Mouse (Mus musculus) adrenal gland, postnatal 36 days (tissue): ENCODE data around the gene Wbp2. TPM values are rescaled to one million over a fixed set of nuclear protein-coding genes. Genes with fewer than 3 reads are reported as not detected.

ENCODE experiments used
- DNase-seq, 2 experiments: peaks; one replicate each; pipeline ENCODE4 v3.0.0; 2021; ENCODE audit warnings: mixed read lengths in 1 of 2
- total RNA-seq, 2 experiments: library from RNA; stranded (reverse); gene quantifications; 2 replicates each; pipeline ENCODE4 v1.2.3; 2021

The Wbp2 gene
- total RNA-seq, 2 experiments from 2014 or later = 157 to 178 TPM

DNA sequence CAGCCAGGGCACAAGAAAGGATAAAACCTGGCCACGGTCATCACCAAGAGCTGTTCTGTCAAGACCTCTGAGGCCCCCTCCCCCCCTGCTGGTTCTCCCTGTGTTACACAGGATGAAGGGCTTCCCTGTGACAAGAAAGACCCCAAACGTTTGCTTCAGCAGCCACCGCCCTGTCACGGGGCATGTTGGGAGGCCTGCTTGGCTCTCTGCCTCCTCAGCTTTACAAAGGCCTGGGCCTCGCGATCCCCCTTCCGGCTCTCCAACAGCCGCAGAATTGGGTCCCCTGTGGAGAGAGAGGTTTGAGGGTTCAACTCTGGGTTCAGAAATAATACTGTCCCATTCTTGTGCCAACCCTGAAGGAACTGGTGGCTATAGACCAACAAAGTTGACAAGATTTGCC lies 24.3 kb downstream of the Wbp2 start:
- no peak for DNase-seq

DNA sequence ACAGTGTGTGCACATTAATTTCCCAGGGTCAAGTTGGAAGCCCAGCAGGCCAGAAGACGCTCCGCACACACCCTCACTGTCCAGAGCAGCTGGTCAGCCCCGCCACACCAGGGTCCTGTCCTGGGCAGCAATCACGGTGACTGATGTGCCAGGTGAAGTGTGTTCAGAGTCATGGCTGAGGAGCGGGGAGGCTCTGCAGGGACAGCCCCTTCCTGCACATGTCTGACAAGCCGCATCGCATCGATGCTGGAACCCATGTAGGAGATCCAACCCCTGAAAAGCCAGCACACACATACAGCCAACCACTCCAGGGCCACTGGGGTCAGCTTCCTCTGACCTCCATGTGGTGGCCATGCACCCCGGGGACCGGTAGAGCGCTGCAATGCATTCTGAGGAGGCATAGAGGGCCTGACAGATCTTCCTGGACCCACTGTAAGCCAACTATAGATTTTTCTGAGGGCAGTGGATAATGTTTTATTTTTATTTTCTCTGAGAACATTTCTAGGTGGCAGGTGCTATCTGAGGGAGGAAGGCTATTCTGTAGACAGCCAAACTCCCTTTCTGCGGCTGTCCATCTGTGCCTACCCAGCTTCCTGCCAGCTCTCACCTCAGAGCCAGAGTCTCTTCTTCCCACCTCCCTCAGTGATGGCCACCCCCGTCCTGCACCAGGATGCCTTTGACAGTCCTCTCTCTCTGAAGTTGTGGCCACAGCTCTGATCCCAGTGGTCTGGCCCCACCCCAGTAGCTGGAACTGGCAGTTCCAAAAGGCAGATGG lies 25.0 kb downstream of the Wbp2 start:
- DNase-seq = no peak

DNA sequence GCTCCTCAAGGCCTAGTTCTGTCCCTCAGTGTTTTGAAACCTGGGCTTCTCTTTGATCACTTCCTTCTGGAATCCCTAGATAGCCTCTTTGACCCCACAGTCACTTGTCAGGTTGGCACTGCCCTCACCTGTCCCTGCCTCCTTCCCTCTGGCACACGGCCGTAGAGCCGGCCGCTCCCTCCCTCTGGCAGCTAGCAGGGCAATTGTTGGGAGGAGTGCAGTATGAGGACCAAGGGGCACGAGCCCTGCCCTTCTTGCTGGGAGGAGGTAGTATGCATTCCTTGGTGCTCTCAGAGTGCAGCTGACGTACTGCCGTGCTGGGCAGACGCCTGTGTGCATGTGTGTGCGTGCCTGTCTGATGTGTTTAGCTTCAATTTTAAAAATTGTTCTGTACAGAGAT lies 26.2 kb downstream of the Wbp2 start:
- no peak for DNase-seq

DNA sequence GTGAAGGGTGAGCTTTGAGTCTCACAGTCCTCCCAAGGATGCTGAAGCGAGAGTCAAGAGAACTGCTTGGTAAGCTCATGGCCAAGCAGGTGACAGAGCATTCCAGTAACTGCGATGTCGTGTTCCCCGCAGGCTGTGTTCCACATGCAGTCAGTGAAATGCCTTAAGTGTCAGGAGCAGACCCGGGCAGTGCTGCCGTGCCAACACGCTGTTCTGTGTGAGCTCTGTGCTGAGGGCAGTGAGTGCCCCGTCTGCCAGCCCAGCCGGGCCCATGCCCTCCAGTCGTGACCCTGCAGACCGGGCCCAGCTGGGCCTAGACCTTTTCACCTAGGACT lies 27.1 kb downstream of the Wbp2 start:
- no peak for DNase-seq

DNA sequence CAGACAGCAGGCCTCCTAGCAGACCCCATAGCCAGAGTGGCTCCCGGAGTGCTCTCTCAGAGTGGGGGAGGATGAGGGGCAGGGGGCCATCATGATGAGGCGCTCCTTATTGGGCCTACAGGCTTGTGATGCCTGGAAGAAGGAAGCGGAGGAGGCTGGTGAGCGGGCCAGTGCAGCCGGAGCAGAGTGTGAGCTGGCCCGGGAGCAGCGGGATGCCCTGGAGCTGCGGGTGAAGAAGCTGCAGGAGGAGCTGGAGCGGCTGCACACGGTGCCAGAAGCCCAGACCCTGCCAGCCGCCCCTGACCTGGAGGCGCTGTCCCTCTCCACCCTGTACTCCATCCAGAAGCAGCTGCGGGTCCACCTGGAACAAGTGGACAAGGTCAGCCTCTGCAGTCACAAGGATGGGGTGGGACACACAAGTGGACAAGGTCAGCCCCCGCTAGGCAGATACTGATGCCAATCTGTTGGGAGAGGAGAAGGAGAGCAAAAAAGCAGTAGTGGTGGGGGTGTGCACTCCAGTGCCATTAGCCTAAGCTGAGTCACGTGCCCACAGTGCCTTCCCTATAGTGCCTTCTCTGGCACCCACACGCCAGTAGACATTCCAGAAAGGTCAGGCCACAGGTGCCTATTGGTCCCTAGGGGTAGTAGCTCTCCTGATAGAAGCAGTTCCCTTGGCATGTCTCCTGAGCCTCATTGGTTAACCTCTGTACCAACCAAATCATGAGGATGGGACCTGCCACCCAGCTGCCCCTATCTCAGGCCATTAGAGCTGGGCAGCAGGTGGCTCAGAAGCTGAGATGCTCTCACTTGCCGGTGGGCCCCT lies 27.7 kb downstream of the Wbp2 start:
- no peak for DNase-seq

DNA sequence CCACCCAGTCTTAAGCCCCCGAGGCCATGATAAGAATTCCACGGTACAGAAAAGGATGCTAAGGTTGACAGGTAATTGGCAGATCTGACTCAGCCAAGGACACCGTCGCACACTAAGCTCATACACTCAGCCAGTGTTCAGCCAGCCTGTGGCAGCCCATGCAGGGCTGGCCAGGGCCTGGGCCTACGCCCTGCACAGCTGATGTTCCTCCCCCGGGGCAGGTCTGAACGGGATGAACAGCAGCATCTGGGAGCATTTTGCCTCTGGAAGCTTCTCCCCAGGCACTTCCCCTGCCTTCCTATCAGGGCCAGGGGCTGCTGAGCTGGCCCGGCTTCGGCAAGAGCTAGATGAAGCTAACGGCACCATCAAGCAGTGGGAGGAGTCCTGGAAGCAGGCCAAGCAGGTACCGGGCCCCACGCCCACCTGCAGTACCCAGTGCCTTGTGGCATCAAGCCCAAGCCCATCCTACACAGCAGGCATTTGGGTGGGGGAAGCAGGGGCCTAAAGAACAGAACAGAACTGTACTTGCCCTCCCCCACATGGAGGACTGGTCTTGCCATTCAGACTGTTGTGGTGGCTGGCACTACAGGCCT lies 28.7 kb downstream of the Wbp2 start:
- DNase-seq = no peak

DNA sequence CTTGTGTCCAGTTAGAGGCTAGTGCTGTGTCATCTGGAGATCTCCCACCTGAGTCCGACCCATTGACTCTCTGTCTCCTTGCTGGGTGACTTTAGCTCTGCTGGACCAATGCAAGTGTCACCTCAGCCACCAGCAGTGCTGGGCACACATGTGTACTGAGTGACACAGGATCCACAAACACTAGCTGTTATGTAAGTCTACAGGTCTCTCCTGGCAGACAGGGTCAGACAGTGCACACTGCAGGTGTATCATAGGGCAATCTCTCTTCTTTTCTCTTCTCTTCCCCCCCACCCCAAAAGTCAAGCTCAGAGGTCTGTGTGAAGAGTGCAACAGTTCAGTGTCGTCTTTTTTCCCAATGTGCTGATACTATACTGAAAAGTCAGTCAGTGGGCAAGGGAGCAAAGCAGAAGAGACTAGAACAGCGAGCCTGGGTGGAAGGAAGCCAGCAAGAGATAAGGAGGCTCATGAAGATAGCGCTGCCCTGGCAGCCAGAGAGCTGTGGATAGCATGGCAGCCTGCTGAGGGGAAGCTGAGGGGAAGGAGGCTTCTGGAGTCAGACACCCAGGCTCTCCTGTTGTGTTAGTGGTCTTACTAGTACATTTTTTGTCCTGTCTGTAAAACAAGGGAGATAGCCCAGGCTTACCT lies 29.4 kb downstream of the Wbp2 start:
- no peak for DNase-seq

DNA sequence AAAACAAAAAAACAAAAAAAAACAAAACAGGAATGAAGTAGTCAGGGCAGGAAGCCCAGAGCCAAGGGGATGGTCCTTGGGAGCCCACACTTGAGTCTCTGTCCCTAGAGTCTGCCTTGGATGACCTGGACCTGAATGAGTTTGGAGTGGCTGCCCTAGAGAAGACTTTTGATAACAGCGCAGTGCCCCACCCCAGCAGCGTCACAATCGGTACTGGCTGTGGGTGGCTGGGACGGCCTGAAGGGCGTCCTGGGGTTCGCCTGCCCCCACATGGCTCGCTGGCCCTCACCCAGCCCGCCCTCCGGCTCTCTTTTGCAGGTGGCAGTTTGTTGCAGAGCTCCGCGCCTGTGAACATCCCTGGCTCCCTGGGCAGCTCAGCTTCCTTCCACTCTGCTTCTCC lies 30.9 kb downstream of the Wbp2 start:
- DNase-seq = no peak

DNA sequence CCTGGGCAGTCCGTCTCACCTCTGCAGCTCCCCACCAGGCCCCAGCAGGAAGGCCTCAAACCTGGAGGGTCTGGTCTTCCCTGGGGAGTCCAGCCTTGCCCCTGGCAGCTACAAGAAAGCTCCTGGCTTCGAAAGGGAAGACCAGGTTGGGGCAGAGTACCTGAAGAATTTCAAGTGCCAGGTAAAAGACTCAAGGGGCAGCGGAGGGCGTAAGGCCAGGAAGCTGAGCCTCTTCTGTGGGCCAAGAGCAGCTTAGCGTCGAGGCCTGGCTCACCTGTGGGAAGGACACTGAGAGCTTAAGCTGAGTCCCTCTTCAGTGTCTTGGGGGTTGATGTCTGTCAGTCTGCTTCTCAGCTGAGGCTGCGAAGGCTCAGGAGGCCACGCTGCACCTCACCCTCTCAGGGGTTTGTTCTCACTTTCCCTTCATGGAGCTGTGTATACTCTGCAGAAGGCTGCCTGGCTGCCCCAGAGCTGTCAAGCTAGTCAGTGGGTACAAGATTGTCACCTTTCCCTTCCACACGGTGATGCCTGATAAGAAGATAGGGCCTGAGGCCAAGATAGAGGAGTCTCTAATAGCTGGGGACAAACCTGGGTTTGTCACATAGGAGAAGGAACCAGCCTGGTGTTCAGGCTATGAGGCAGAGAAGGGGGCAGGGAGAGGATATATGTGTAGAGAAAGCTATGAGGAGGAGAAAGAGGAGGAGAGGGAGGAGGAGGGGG lies 33.1 kb downstream of the Wbp2 start:
- DNase-seq = no peak

DNA sequence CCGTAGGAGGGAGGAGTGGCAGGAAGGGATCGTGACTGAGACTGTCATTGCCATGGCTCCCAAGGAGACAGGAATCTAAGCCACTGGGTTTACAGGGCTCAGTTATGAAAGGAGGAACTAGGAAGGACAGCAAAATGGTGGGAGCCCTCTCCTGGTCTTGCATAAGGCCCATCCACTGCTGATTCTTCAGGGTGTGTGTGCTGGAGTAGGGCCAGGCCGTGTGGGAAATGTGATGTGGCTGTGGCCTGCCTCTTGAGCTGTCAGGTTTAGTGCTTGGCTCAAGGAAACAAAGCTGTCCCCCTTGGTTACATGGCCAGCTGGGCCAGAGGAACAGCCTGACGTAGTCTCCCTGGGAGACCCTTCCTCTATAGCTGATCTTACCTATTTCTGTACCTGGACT lies 36.6 kb downstream of the Wbp2 start:
- no peak for DNase-seq

DNA sequence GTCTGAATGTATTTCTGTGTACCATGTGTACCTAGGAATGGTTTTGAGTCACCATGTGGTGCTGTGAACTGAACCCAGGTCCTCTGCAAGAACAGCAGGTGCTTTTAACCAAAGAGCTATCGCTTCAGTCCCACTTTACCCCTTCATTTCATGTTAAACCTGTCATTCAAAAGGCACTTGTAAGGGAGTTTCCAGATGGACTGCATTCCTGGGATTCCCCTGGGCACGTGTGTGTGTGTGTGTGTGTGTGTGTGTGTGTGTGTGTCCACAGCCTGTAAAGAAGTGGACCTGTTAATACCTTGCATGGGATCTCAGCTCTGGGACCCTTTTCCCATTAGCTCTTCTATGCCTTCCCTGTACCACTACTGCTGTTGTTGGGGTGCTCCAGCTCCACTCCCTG lies 37.2 kb downstream of the Wbp2 start:
- DNase-seq = no peak

DNA sequence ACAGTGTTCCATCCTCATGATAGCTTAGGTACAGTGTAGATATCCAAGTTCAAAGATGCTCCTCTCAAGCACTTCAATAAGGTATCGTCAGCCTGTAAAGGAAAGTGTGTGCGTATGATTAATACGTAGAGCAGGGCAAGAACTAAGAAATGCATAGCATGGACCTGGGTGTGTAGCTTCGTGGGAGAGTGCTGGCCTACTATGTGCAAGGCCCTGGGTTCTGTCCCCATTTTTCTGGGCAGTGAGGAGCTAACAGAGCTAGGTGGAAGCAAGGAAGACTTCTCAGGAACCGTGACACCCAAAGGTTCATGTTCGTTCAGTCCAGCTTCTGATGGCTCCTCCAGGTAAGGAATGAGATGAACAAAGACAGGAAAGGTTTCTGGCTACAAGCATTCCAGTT lies 41.6 kb downstream of the Wbp2 start:
- no peak for DNase-seq

DNA sequence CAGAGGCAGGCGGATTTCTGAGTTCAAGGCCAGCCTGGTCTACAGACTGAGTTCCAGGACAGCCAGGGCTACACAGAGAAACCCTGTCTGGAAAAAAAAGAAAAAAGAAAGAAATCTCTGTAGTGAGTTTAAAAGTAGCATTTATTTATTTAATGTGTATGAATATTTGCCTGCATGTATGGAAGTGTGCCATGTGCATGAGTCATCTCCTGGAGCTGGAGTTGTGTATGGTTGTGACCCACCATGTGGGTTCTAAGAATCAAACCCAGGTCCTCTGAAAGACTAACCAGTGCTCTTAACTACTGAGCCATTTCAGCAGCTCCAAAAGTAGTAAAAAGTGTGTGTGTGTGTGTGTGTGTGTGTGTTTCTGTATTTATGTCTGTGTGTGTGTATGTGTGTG lies 43.5 kb downstream of the Wbp2 start:
- no peak for DNase-seq

DNA sequence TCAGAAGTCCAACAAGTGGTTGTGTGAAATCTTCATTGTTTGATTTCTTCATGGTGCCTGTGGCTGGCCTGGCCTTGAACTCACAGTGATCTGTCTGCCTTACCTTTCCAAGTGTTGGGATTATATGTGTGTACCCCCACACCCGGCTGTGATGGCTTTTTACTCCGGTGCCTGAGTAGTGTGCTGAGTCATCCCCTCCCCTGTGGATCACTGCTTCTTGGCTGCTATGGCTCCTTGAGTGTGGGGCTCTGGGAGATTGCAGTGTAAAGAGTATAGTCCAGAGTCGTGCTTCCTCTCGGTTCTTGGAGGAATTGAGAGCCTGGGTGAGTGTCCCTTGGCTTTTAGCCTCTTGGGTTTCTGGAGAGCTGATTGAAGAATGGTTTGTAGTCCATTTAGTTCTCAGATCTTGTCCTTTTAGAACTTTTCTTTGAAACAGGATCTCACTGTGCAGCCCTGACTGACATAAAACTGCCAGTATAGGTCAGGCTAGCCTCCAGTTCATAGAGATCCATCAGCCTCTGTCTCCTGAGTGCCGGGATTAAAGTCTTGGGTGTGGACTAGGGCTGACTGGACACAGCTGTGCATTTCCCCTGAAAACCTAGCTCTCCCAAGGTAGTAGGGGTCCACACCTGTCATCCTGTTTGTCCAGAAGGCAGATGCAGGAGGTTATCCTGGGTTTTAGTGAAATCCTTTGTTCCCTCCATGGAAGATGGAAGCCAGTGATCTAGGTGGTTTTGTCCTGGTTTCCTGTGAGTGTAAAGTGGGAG lies 44.2 kb downstream of the Wbp2 start:
- DNase-seq = no peak

DNA sequence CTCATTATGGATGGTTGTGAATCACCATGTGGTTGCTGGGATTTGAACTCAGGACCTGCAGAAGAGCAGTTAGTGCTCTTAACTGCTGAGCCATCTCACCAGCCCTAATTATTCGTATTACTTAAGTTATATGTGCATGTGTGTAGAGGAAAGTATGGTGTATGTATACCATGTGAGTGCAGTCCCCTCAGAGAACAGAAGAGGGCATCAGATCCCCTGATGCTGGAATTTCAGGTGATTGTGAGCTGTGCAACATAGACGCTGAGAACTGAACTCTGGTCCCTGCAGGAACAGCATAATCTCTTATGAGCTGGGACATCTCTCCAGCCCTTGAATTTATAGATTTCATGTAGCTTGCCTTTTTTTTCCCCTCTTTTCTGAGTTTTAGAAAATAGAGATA lies 45.0 kb downstream of the Wbp2 start:
- no peak for DNase-seq

DNA sequence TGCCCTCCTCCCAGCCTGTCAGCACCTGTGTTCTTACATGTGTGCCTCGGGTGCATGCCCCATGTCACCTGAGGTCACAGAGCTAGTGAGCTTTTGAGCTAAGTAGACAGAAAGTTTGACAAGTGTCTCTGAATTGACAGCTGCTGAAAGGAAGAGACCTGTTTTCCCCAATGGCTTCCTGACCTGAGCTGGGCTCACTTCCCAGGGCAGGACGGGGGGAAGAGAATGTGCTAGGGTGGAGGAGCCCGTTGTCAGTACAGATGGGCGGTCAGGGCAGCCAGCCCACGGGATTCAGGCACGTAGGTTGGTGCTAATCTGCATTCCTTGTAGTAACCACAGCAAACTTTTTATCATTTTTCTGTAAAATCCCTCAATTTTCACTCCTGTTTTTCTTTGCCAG lies 46.2 kb downstream of the Wbp2 start:
- no peak for DNase-seq

DNA sequence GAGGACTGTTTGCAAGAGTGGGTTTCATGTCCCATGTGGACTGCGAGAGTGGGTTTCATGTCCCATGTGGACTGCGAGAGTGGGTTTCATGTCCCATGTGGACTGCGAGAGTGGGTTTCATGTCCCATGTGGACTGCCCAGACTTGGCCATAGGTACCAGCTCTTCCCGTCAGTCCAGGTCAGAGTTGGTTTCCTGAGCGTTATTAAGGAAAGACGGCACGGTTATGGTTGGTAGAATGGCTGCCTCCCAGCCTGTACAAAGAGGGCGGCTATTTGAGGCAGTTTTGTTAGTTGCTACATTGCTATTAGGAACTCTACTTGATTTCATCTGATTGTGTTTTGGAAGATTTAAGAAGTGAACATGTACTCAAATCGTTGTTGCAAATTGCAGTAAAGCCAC lies 49.0 kb downstream of the Wbp2 start:
- no peak for DNase-seq

DNA sequence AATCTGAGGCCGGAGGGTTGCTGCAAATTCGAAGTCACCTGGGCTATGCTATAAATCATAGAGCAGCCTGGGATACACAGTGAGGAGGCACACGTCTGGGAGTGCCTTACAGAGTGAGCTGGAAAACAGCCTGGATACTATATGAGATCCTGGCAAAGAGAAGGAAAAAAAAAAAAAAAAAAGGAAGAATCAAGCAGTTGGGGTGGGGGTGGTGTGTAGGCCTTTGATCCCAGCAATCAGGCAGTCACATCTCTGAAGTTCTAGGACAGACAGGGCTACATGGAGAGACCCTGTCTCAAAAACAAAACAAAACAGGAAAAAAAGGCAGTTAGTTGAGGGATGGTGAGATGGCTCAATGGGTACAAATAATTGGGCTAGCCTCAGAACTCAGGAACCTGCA lies 50.1 kb downstream of the Wbp2 start:
- DNase-seq = no peak

DNA sequence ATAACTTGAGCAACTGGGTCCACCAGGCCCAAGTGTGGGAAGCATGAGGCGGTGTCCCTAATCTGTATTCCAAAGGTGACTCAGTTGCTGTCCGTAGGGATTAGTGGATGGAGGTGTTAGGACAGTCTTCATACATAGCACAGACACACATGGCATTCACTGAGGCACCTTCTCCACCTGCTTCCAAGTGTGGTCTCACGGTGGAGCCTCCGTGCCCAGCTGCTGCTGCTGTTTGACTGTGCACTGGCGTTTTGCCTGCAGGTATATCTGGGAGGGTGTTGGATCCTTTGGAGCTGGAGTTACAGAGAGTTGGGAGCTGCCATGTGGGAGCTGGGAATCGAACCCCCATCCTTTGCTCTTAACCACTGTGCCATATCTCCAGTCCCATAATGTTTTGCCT lies 52.2 kb downstream of the Wbp2 start:
- no peak for DNase-seq

DNA sequence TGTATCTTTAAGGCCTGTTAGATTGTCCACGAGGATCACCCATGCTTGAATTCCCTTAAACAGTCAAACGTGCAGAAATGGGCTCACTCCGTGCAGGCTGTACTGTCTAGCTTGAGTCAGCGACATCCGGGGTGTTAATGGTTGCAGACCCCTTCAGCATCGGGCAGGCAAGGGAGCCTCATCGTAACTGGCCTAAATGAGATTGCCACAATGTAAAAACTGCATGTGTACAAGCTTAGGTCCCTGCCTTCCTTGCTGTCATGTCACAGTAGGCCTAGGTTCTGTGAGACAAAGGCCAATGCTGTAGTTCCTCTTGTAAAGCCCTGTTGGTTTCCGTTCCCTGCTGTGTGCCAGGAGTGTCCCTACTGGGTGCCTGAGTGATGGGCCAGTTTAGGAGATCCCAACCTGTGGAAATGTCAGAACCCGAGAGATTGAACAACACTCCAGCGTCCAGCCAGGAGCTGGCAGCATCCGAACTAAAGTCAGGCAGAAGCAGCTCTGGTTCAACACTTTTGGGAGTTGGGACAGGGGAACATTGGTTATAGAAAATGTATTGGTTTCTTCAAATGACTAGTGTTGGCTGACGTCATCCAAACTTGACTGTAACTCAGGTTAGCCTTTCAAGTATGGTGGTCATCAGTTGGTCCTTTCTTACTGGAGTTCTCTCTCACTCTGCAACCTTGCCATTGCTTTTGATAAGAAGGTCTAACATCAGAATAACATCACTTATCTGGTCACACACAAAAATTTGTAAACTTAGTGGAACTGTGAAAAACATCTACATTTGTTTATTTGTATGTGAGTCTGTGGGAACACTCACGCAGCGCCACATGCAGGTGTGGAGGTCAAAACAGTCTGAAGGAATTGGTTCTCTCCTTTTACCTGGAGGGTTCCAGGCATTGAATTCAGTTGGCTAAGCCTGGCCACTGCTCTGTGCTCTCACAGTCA lies 55.6 kb downstream of the Wbp2 start:
- DNase-seq = peak; percentile 26 to 42
